ENCODE assay signal across 8 mouse cellular contexts in genomic region chr5:121601547-121602299, GRCm38 (mm10). TPM values are rescaled to one million over a fixed set of nuclear protein-coding genes. Genes with fewer than 3 reads are reported as not detected.
A peak's percentile ranks its signal among the peaks of the same experiment; 100 is the strongest.
DNase-seq lines count a peak whose midpoint lies in the region; ATAC-seq and TF ChIP-seq lines count a peak whose summit lies in the region.

No protein-coding gene starts in this region.

- no peak for TF ChIP-seq POLR2A in kidney, adult 2 months (IDR thresholded peaks at IDR 0.05; ENCODE audit: low read depth, low read length)

- H3K9me3 ChIP-seq in midbrain, embryonic 14.5 days (ENCODE audit: control insufficient read depth, low read length), result no peaks in the 10 kb centered on the region
- H3K9me3 ChIP-seq in midbrain, embryonic 16.5 days (replicated peaks; ENCODE audit: control insufficient read depth, low read length, poor library complexity, severe bottlenecking), result no peaks in the 10 kb centered on the region
- no peaks in the 10 kb centered on the region for H3K9me3 ChIP-seq in limb, embryonic 12.5 days
- no peaks in the 10 kb centered on the region for H3K9me3 ChIP-seq in neural tube, embryonic 11.5 days (ENCODE audit: control insufficient read depth, low read length)
- H3K9me3 ChIP-seq in stomach, postnatal 0 days (ENCODE audit: control insufficient read depth, low read length), result no peaks in the 10 kb centered on the region

- DNase-seq in midbrain, embryonic 14.5 days, result peak; percentile 91
- peak; percentile 87 to 92 for DNase-seq in gastrocnemius, postnatal 4 days (ENCODE audit: low spot score in 2 of 2)
- peak; percentile 95 for DNase-seq in kidney, adult 2 months
- DNase-seq in neural tube, embryonic 11.5 days (ENCODE audit: low spot score), result peak; percentile 85
- DNase-seq in stomach, postnatal 0 days (ENCODE audit: low spot score), result peak; percentile 92

- H3K9ac ChIP-seq in midbrain, embryonic 14.5 days (replicated peaks; ENCODE audit: low read length), result no peak overlapping the region
- H3K9ac ChIP-seq in midbrain, embryonic 16.5 days (ENCODE audit: low read depth, low read length), result no peak overlapping the region
- H3K9ac ChIP-seq in limb, embryonic 12.5 days (replicated peaks), result no peak overlapping the region
- no peak overlapping the region for H3K9ac ChIP-seq in neural tube, embryonic 11.5 days (ENCODE audit: low read length)
- peak overlapping the region; percentile 51 for H3K9ac ChIP-seq in stomach, postnatal 0 days (ENCODE audit: low read length)

- no peaks in the 10 kb centered on the region for H3K36me3 ChIP-seq in midbrain, embryonic 14.5 days (ENCODE audit: control insufficient read depth, insufficient read depth, low read length)
- no peaks in the 10 kb centered on the region for H3K36me3 ChIP-seq in midbrain, embryonic 16.5 days (ENCODE audit: control insufficient read depth, insufficient read depth, low read length)
- no peaks in the 10 kb centered on the region for H3K36me3 ChIP-seq in kidney, adult 2 months (ENCODE audit: control insufficient read depth, insufficient read depth, low read length)
- H3K36me3 ChIP-seq in limb, embryonic 12.5 days, result no peaks in the 10 kb centered on the region
- no peaks in the 10 kb centered on the region for H3K36me3 ChIP-seq in neural tube, embryonic 11.5 days (ENCODE audit: control insufficient read depth, insufficient read depth, low read length)
- H3K36me3 ChIP-seq in stomach, postnatal 0 days (ENCODE audit: control insufficient read depth, insufficient read depth, low read length), result no peaks in the 10 kb centered on the region

- 0 out of 2 replicates have a peak, but pooled peaks cover 2% of the 10 kb centered on the region for H3K4me1 ChIP-seq in midbrain, embryonic 14.5 days (ENCODE audit: control insufficient read depth, insufficient read depth, low read length)
- H3K4me1 ChIP-seq in midbrain, embryonic 16.5 days (ENCODE audit: control insufficient read depth, insufficient read depth, low read length), result no peaks in the 10 kb centered on the region
- H3K4me1 ChIP-seq in kidney, adult 2 months (ENCODE audit: control insufficient read depth, insufficient read depth, low read length), result peaks cover 5% of the 10 kb centered on the region; the same call in 1 of the 2 replicates
- 0 out of 2 replicates have a peak, but pooled peaks cover 3% of the 10 kb centered on the region for H3K4me1 ChIP-seq in limb, embryonic 12.5 days (replicated peaks)
- H3K4me1 ChIP-seq in neural tube, embryonic 11.5 days (ENCODE audit: control insufficient read depth, insufficient read depth, low read length), result no peaks in the 10 kb centered on the region
- no peaks in the 10 kb centered on the region for H3K4me1 ChIP-seq in stomach, postnatal 0 days (replicated peaks; ENCODE audit: control insufficient read depth, insufficient read depth)

- no peak overlapping the region for H3K4me3 ChIP-seq in midbrain, embryonic 14.5 days (replicated peaks; ENCODE audit: low read depth, low read length)
- no peak overlapping the region for H3K4me3 ChIP-seq in midbrain, embryonic 16.5 days (ENCODE audit: low read depth, low read length)
- H3K4me3 ChIP-seq in kidney, adult 2 months (ENCODE audit: insufficient read depth, low read depth, low read length), result no peak overlapping the region
- H3K4me3 ChIP-seq in limb, embryonic 12.5 days (replicated peaks), result no peak overlapping the region
- H3K4me3 ChIP-seq in neural tube, embryonic 11.5 days (ENCODE audit: low read depth, low read length), result no peak overlapping the region
- no peak overlapping the region for H3K4me3 ChIP-seq in stomach, postnatal 0 days (ENCODE audit: low read depth, low read length)

- H3K27ac ChIP-seq in midbrain, embryonic 14.5 days (replicated peaks; ENCODE audit: low read depth, low read length), result no peak overlapping the region
- H3K27ac ChIP-seq in midbrain, embryonic 16.5 days (ENCODE audit: low read length), result no peak overlapping the region
- peak overlapping the region; percentile 46 for H3K27ac ChIP-seq in kidney, adult 2 months (ENCODE audit: insufficient read depth, low read depth, low read length)
- H3K27ac ChIP-seq in limb, embryonic 12.5 days, result no peak overlapping the region
- no peak overlapping the region for H3K27ac ChIP-seq in neural tube, embryonic 11.5 days (ENCODE audit: low read depth, low read length)
- peak overlapping the region; percentile 49 for H3K27ac ChIP-seq in stomach, postnatal 0 days (replicated peaks)

- ATAC-seq in midbrain, embryonic 14.5 days (ENCODE audit: low FRiP score, low TSS enrichment), result no peak
- no peak for ATAC-seq in midbrain, embryonic 16.5 days
- peak; percentile 89 for ATAC-seq in common myeloid progenitor, adult 5-6 weeks (replicated peaks; ENCODE audit: low read depth, poor library complexity, severe bottlenecking)
- no peak for ATAC-seq in limb, embryonic 12.5 days (ENCODE audit: insufficient number of reproducible peaks, insufficient read depth, low FRiP score, low TSS enrichment, low read depth)
- ATAC-seq in neural tube, embryonic 11.5 days (ENCODE audit: insufficient read depth, low FRiP score, low TSS enrichment), result no peak
- ATAC-seq in stomach, postnatal 0 days (ENCODE audit: low FRiP score, low TSS enrichment), result peak; percentile 69; the same call in 1 of the 2 replicates

- no peaks in the 10 kb centered on the region for H3K27me3 ChIP-seq in midbrain, embryonic 14.5 days (ENCODE audit: control insufficient read depth, insufficient read depth, low read length)
- no peaks in the 10 kb centered on the region for H3K27me3 ChIP-seq in midbrain, embryonic 16.5 days (ENCODE audit: control insufficient read depth, insufficient read depth, low read depth, low read length)
- H3K27me3 ChIP-seq in kidney, adult 2 months (replicated peaks; ENCODE audit: control insufficient read depth, insufficient read depth, low read length), result no peaks in the 10 kb centered on the region
- 0 out of 2 replicates have a peak, but pooled peaks cover 3% of the 10 kb centered on the region for H3K27me3 ChIP-seq in limb, embryonic 12.5 days
- H3K27me3 ChIP-seq in neural tube, embryonic 11.5 days (ENCODE audit: control insufficient read depth, insufficient read depth, low read length), result no peaks in the 10 kb centered on the region
- no peaks in the 10 kb centered on the region for H3K27me3 ChIP-seq in stomach, postnatal 0 days (ENCODE audit: control insufficient read depth, insufficient read depth, low read length)

- 32% methylated on average over 9 of the region's 9 CpGs for WGBS in midbrain, embryonic 14.5 days
- WGBS in midbrain, embryonic 16.5 days, result 36% methylated on average over 9 of the region's 9 CpGs
- WGBS in kidney, adult 2 months, result 40% methylated on average over 9 of the region's 9 CpGs
- 25% methylated on average over 9 of the region's 9 CpGs for WGBS in limb, embryonic 12.5 days
- WGBS in neural tube, embryonic 11.5 days, result 32% methylated on average over 9 of the region's 9 CpGs
- WGBS in stomach, postnatal 0 days, result 23% methylated on average over 9 of the region's 9 CpGs

- TF ChIP-seq EP300 in stomach, postnatal 0 days (optimal IDR thresholded peaks at IDR 0.05), result no peak

- peak; percentile 99 for TF ChIP-seq CTCF in kidney, adult 2 months (conservative IDR thresholded peaks at IDR 0.05; ENCODE audit: insufficient read depth, insufficient read length, low read depth, low read length)
- peak; percentile 99 for TF ChIP-seq CTCF in stomach, postnatal 0 days (IDR thresholded peaks at IDR 0.05; ENCODE audit: low read depth)

- H3K4me2 ChIP-seq in midbrain, embryonic 14.5 days (ENCODE audit: low read length), result no peak overlapping the region
- H3K4me2 ChIP-seq in midbrain, embryonic 16.5 days (ENCODE audit: low read length), result no peak overlapping the region
- H3K4me2 ChIP-seq in limb, embryonic 12.5 days, result peak overlapping the region; percentile 10; the same call in 1 of the 2 replicates
- H3K4me2 ChIP-seq in neural tube, embryonic 11.5 days (ENCODE audit: low read depth), result no peak overlapping the region
- H3K4me2 ChIP-seq in stomach, postnatal 0 days (replicated peaks; ENCODE audit: low read depth), result no peak overlapping the region

RNA-seq across cellular contexts. Expression of gene Aldh2, which starts 8.1 kb away (rescaled TPM):
- 41.8 and 64.1 TPM in 2 replicates for polyA plus RNA-seq in midbrain, embryonic 14.5 days (2014; fragmentation: Nextera tagmentation; extraction: Ambion mirVana)
- polyA plus RNA-seq in midbrain, embryonic 16.5 days (2015; fragmentation: Nextera tagmentation; extraction: Ambion mirVana), result 129 and 141 TPM in 2 replicates
- total RNA-seq in common myeloid progenitor, adult 5-6 weeks (2017), result 255 and 314 TPM in 2 replicates
- 100 to 1,000 TPM; 140 to 143 TPM for total RNA-seq in gastrocnemius, postnatal 4 days (2021)
- 1,369 and 1,431 TPM in 2 replicates for polyA plus RNA-seq in kidney, adult 2 months (2012; rRNA removed)
- polyA plus RNA-seq in limb, embryonic 12.5 days (2016; fragmentation: Nextera tagmentation; extraction: Ambion mirVana), result 236 and 264 TPM in 2 replicates
- polyA plus RNA-seq in neural tube, embryonic 11.5 days (2014; fragmentation: Nextera tagmentation; extraction: Ambion mirVana), result 53.4 and 71.2 TPM in 2 replicates
- 136 and 145 TPM in 2 replicates for polyA plus RNA-seq in stomach, postnatal 0 days (2015; fragmentation: Nextera tagmentation; extraction: Ambion mirVana)

RNA-seq across cellular contexts. Expression of gene Acad12, which starts 17.0 kb away (rescaled TPM):
- 1.2 and 1.7 TPM in 2 replicates for polyA plus RNA-seq in midbrain, embryonic 14.5 days (2014; fragmentation: Nextera tagmentation; extraction: Ambion mirVana)
- 1.4 and 1.9 TPM in 2 replicates for polyA plus RNA-seq in midbrain, embryonic 16.5 days (2015; fragmentation: Nextera tagmentation; extraction: Ambion mirVana)
- total RNA-seq in common myeloid progenitor, adult 5-6 weeks (2017), result 1.1 TPM in 2 replicates
- 10 to 100 TPM; 10.6 to 11.5 TPM for total RNA-seq in gastrocnemius, postnatal 4 days (2021)
- polyA plus RNA-seq in kidney, adult 2 months (2012; rRNA removed), result 47.0 and 51.4 TPM in 2 replicates
- 2.8 and 3.3 TPM in 2 replicates for polyA plus RNA-seq in limb, embryonic 12.5 days (2016; fragmentation: Nextera tagmentation; extraction: Ambion mirVana)
- 1.3 and 1.7 TPM in 2 replicates for polyA plus RNA-seq in neural tube, embryonic 11.5 days (2014; fragmentation: Nextera tagmentation; extraction: Ambion mirVana)
- polyA plus RNA-seq in stomach, postnatal 0 days (2015; fragmentation: Nextera tagmentation; extraction: Ambion mirVana), result 2.3 and 2.6 TPM in 2 replicates

RNA-seq across cellular contexts. Expression of gene Mapkapk5, which starts 56.0 kb away (rescaled TPM):
- 58.3 and 68.8 TPM in 2 replicates for polyA plus RNA-seq in midbrain, embryonic 14.5 days (2014; fragmentation: Nextera tagmentation; extraction: Ambion mirVana)
- 58.8 and 64.1 TPM in 2 replicates for polyA plus RNA-seq in midbrain, embryonic 16.5 days (2015; fragmentation: Nextera tagmentation; extraction: Ambion mirVana)
- total RNA-seq in common myeloid progenitor, adult 5-6 weeks (2017), result 93.8 and 95.0 TPM in 2 replicates
- total RNA-seq in gastrocnemius, postnatal 4 days (2021), result 10 to 100 TPM; 79.0 to 81.4 TPM
- polyA plus RNA-seq in kidney, adult 2 months (2012; rRNA removed), result 32.6 and 36.6 TPM in 2 replicates
- 51.8 and 58.4 TPM in 2 replicates for polyA plus RNA-seq in limb, embryonic 12.5 days (2016; fragmentation: Nextera tagmentation; extraction: Ambion mirVana)
- 62.6 and 65.3 TPM in 2 replicates for polyA plus RNA-seq in neural tube, embryonic 11.5 days (2014; fragmentation: Nextera tagmentation; extraction: Ambion mirVana)
- 25.0 and 28.6 TPM in 2 replicates for polyA plus RNA-seq in stomach, postnatal 0 days (2015; fragmentation: Nextera tagmentation; extraction: Ambion mirVana)

RNA-seq across cellular contexts. Expression of gene Adam1a, which starts 56.4 kb away (rescaled TPM):
- 6.8 and 6.9 TPM in 2 replicates for polyA plus RNA-seq in midbrain, embryonic 14.5 days (2014; fragmentation: Nextera tagmentation; extraction: Ambion mirVana)
- polyA plus RNA-seq in midbrain, embryonic 16.5 days (2015; fragmentation: Nextera tagmentation; extraction: Ambion mirVana), result 4.9 and 6.5 TPM in 2 replicates
- 3.1 and 3.4 TPM in 2 replicates for total RNA-seq in common myeloid progenitor, adult 5-6 weeks (2017)
- 1 to 10 TPM; 4.3 to 5.7 TPM for total RNA-seq in gastrocnemius, postnatal 4 days (2021)
- 2.0 and 2.2 TPM in 2 replicates for polyA plus RNA-seq in kidney, adult 2 months (2012; rRNA removed)
- 1.8 and 1.9 TPM in 2 replicates for polyA plus RNA-seq in limb, embryonic 12.5 days (2016; fragmentation: Nextera tagmentation; extraction: Ambion mirVana)
- 2.2 and 3.5 TPM in 2 replicates for polyA plus RNA-seq in neural tube, embryonic 11.5 days (2014; fragmentation: Nextera tagmentation; extraction: Ambion mirVana)
- 0.50 and 0.56 TPM in 2 replicates for polyA plus RNA-seq in stomach, postnatal 0 days (2015; fragmentation: Nextera tagmentation; extraction: Ambion mirVana)

RNA-seq across cellular contexts. Expression of gene Gm42878, which starts 56.4 kb away (rescaled TPM):
- not detected in 2 replicates for polyA plus RNA-seq in midbrain, embryonic 14.5 days (2014; fragmentation: Nextera tagmentation; extraction: Ambion mirVana)
- polyA plus RNA-seq in midbrain, embryonic 16.5 days (2015; fragmentation: Nextera tagmentation; extraction: Ambion mirVana), result not detected in 2 replicates
- not detected in 2 replicates for total RNA-seq in common myeloid progenitor, adult 5-6 weeks (2017)
- not detected for total RNA-seq in gastrocnemius, postnatal 4 days (2021)
- polyA plus RNA-seq in kidney, adult 2 months (2012; rRNA removed), result 0.13 TPM in 1 of 2 replicates, not detected in the other
- not detected in 2 replicates for polyA plus RNA-seq in limb, embryonic 12.5 days (2016; fragmentation: Nextera tagmentation; extraction: Ambion mirVana)
- not detected in 2 replicates for polyA plus RNA-seq in neural tube, embryonic 11.5 days (2014; fragmentation: Nextera tagmentation; extraction: Ambion mirVana)
- not detected in 2 replicates for polyA plus RNA-seq in stomach, postnatal 0 days (2015; fragmentation: Nextera tagmentation; extraction: Ambion mirVana)

Comparison
In these comparisons a context has a peak if more than half of its experiments do, and no peak if none do; other contexts are left out.
1. ATAC-seq: peak in common myeloid progenitor, adult 5-6 weeks (single experiment) and stomach, postnatal 0 days (single experiment); none in midbrain, embryonic 14.5 days (single experiment), midbrain, embryonic 16.5 days (single experiment), limb, embryonic 12.5 days (single experiment) and neural tube, embryonic 11.5 days (single experiment).
2. H3K27ac ChIP-seq: peak in kidney, adult 2 months (single experiment) and stomach, postnatal 0 days (single experiment); none in midbrain, embryonic 14.5 days (single experiment), midbrain, embryonic 16.5 days (single experiment), limb, embryonic 12.5 days (single experiment) and neural tube, embryonic 11.5 days (single experiment).
3. RNA of gene Acad12, which starts 17.0 kb away (polyA plus RNA-seq): 47.0 to 51.4 TPM in kidney, adult 2 months; 2.8 to 3.3 TPM in limb, embryonic 12.5 days, 2.3 to 2.6 TPM in stomach, postnatal 0 days, 1.4 to 1.9 TPM in midbrain, embryonic 16.5 days, 1.3 to 1.7 TPM in neural tube, embryonic 11.5 days and 1.2 to 1.7 TPM in midbrain, embryonic 14.5 days; every median in the first group is over 10 times any median in the second.
4. Peak in every context shown above with its lines, with median percentiles within 50 percentile points of each other: DNase-seq.